Mouse (Mus musculus): ENCODE data around the gene Sh2d1b2.

DNA sequence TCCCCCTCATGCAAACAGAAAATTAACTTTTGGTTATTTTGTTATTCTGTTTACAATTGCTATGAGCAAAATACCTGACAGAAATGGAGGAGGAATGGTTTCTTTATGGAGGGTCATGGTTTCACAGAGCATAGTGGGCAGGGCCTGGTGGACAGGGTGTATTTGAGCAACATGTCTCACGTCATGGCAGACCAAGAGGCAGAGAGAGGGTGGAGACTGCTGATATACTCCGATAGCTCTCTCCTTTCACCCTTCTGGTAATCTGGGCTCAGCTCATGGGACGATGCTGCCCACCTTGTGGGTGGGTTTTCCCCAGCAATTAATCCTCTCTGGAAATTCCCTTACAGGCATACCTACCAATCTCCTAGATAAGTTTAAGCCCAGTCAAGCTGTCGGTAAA is 42.3 kb upstream of the Sh2d1b2 start:
- TF ChIP-seq CTCF (IDR thresholded peaks at IDR 0.05; ENCODE audit: extremely low read depth, insufficient read depth, insufficient read length, insufficient replicate concordance) (no peak), POLR2A (IDR thresholded peaks at IDR 0.05; ENCODE audit: low read depth, low read length) (no peak)
